In genomic region chr10:127751548-127751947, GRCm38 (mm10) we compare ENCODE assay signal across 8 mouse cellular contexts. TPM values are rescaled to one million over a fixed set of nuclear protein-coding genes. Genes with fewer than 3 reads are reported as not detected.
A peak's percentile ranks its signal among the peaks of the same experiment; 100 is the strongest.
DNase-seq lines count a peak whose midpoint lies in the region; ATAC-seq and TF ChIP-seq lines count a peak whose summit lies in the region.

Gene Gpr182 (minus strand): TSS chr10:127751732.

- peak; percentile 29; the same call in 1 of the 2 replicates for TF ChIP-seq EP300 in liver, postnatal 0 days (IDR thresholded peaks at IDR 0.05; ENCODE audit: low read depth)

- H3K27me3 ChIP-seq in erythroblast, embryonic 14.5 days (ENCODE audit: control insufficient read depth): peaks cover 10% of the 10 kb centered on the region
- no peaks in the 10 kb centered on the region for H3K27me3 ChIP-seq in hindbrain, embryonic 16.5 days (replicated peaks; ENCODE audit: control insufficient read depth, insufficient read depth, low read length)
- no peaks in the 10 kb centered on the region for H3K27me3 ChIP-seq in liver, postnatal 0 days (ENCODE audit: insufficient read depth, low read length)

- DNase-seq in adrenal gland, postnatal 25 days: peak; percentile 29
- no peak for DNase-seq in liver, postnatal 0 days
- no peak for DNase-seq in layer of hippocampus, postnatal 10 days (ENCODE audit: low spot score in 2 of 2)
- DNase-seq in right cerebral cortex, postnatal 14 days: no peak
- no peak for DNase-seq in left cerebral cortex, postnatal 36 days (ENCODE audit: low spot score in 2 of 2)

- no peak for TF ChIP-seq CTCF in liver, postnatal 0 days (IDR thresholded peaks at IDR 0.05; ENCODE audit: low read depth)

- 62% methylated on average over 8 of the region's 8 CpGs for WGBS in hindbrain, embryonic 16.5 days
- WGBS in liver, postnatal 0 days (ENCODE audit: insufficient replicate concordance): 32% methylated on average over 8 of the region's 8 CpGs

- peaks cover 7% of the 10 kb centered on the region for H3K36me3 ChIP-seq in erythroblast, embryonic 14.5 days (ENCODE audit: control insufficient read depth)
- H3K36me3 ChIP-seq in hindbrain, embryonic 16.5 days (ENCODE audit: control insufficient read depth, insufficient read depth, low read length): peaks cover 4% of the 10 kb centered on the region; the same call in 1 of the 2 replicates
- H3K36me3 ChIP-seq in liver, postnatal 0 days (replicated peaks; ENCODE audit: insufficient read depth, low read length): peaks cover 7% of the 10 kb centered on the region

- intact Hi-C loops in left cerebral cortex, postnatal 36 days (cut with DNase I): no loop called here

- no peak for ATAC-seq in erythroblast, adult 5-6 weeks (replicated peaks; ENCODE audit: low FRiP score, poor library complexity, severe bottlenecking)
- no peak for ATAC-seq in hindbrain, embryonic 16.5 days
- ATAC-seq in liver, postnatal 0 days: no peak

- H3K9ac ChIP-seq in hindbrain, embryonic 16.5 days (ENCODE audit: low read depth, low read length): no peak within 1 kb of the TSS
- peak within 1 kb of the TSS; percentile 52 for H3K9ac ChIP-seq in liver, postnatal 0 days (replicated peaks)

- peak within 1 kb of the TSS; percentile 49 for H3K4me2 ChIP-seq in hindbrain, embryonic 16.5 days (ENCODE audit: low read length)
- H3K4me2 ChIP-seq in liver, postnatal 0 days (ENCODE audit: low read depth, low read length): peak within 1 kb of the TSS; percentile 53

- no peaks in the 10 kb centered on the region for H3K9me3 ChIP-seq in erythroblast, embryonic 14.5 days (ENCODE audit: control insufficient read depth, low read length)
- H3K9me3 ChIP-seq in hindbrain, embryonic 16.5 days (ENCODE audit: control insufficient read depth, low read length): no peaks in the 10 kb centered on the region
- no peaks in the 10 kb centered on the region for H3K9me3 ChIP-seq in liver, postnatal 0 days (ENCODE audit: low read length)

- peaks cover 12% of the 10 kb centered on the region for H3K4me1 ChIP-seq in erythroblast, embryonic 14.5 days (ENCODE audit: control insufficient read depth)
- peaks cover 2% of the 10 kb centered on the region; the same call in 1 of the 2 replicates for H3K4me1 ChIP-seq in hindbrain, embryonic 16.5 days (ENCODE audit: control insufficient read depth, insufficient read depth, low read depth, low read length)
- peaks cover 40% of the 10 kb centered on the region for H3K4me1 ChIP-seq in liver, postnatal 0 days (ENCODE audit: insufficient read depth)

- H3K27ac ChIP-seq in hindbrain, embryonic 16.5 days (ENCODE audit: low read depth, low read length): no peak within 1 kb of the TSS
- peak within 1 kb of the TSS; percentile 93 for H3K27ac ChIP-seq in liver, postnatal 0 days (ENCODE audit: low read depth)

- peak within 1 kb of the TSS; percentile 21 for H3K4me3 ChIP-seq in erythroblast, embryonic 14.5 days (replicated peaks)
- no peak within 1 kb of the TSS for H3K4me3 ChIP-seq in hindbrain, embryonic 16.5 days (ENCODE audit: low read length)
- peak within 1 kb of the TSS; percentile 24 for H3K4me3 ChIP-seq in liver, postnatal 0 days (ENCODE audit: low read depth, low read length)

RNA-seq across cellular contexts. Expression of gene Gpr182, which starts in this region (rescaled TPM):
- 0.12 and 0.19 TPM in 2 replicates for polyA plus RNA-seq in erythroblast, embryonic 14.5 days (2012)
- total RNA-seq in erythroblast, adult 5-6 weeks (2015; ENCODE audit: low replicate concordance): not detected in 2 replicates
- 0.14 and 0.77 TPM in 2 replicates for total RNA-seq in erythroblast, adult 5-6 weeks (2017; ENCODE audit: low replicate concordance)
- 10.9 and 11.4 TPM in 2 replicates for total RNA-seq in adrenal gland, postnatal 25 days (2021)
- 1.9 and 2.0 TPM in 2 replicates for polyA plus RNA-seq in hindbrain, embryonic 16.5 days (2015; fragmentation: Nextera tagmentation; extraction: Ambion mirVana)
- polyA plus RNA-seq in liver, postnatal 0 days (2015; fragmentation: Nextera tagmentation; extraction: Ambion mirVana): 16.1 and 17.3 TPM in 2 replicates
- 1 to 10 TPM; 1.0 to 1.8 TPM for total RNA-seq in layer of hippocampus, postnatal 10 days (2021)
- 1 to 10 TPM; 1.5 to 1.6 TPM for total RNA-seq in left cerebral cortex, postnatal 36 days (2021)
